Mouse (Mus musculus) cerebral cortex, adult 2 months (tissue): ENCODE data around the gene Efcab11.

Source experiments
- WGBS: fragments of 180-500 bp; shearing (Covaris S2); methylation state at CpG from one replicate; pipeline ENCODE4 v1.1.7; 2018; 5-methylcytosine and 5-hydroxymethylcytosine counted together

The Efcab11 gene

DNA sequence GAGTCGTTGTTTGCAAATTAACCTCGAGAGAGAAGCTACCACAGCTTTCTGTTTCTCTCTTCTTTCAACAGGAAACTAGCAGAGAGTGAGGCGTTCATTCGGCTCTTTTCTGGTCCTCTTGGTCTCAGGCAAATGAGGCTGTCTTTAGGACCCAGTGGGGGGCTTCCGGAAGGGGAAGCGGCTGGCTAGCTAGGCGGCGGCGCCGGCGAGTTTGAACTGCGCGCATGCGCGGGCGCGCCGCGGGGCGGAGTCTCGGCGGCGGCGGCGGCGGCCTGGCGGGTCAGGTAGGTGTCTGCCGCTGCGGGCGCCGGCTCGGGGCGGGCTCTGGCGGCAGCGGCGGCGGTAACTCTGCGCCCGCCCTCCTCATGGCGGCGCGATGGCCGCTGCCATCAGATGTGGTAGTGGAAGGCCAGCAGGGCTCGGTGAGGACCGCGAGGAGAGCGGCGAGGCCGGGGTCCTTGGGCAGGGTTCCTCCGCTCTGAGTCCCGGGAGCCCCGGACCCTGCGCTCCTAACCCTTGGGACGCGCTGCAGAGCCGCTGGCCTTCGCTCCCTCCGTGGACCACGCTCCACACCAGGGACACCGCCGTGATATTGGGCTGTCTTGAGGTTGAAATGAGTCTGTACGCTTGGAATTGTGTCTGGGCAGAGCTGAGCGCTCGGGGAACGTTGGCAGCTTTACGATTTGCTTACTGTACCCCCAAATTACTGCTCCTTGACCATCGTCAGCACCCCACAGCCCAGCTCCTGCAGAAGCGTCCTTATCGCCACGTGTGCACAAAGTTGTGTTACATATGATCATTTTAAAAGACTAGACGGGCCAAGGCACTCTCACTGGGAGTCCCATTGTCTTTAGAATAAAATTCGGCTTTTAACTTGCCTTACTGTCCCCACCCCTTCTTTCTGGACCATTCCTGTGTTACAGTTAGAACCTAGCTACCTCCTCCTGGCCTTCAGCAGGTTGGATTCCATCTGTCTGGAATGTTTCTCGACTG lies at the start of gene Efcab11, which contains the start of gene Tdp1:
Gene Efcab11, minus strand, starts transcription at position 171 of the 993 bp plus-strand sequence.
Gene Tdp1, plus strand, starts transcription at position 249 of the 993 bp plus-strand sequence.
- WGBS = under 1% methylated on average over 71 of the region's 73 CpGs

DNA sequence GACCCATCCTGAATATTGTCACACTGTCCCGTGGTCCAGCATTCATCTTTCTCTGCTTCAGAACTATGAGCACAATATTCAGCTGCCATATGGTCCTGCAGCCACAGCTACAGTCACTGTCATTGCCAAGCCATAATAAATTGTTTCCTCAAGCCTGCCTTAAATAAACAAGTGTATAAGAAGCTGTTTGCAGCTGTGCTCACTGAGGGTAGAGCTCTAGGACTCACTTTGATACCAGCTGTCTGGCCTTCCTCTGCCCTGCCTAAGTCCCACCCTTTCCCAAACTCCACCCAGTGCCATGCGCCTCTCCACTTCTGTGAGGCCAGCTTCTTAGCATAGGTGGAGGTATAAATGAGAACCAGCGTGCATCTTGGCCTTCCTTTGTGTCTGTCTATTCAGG lies 49.4 kb upstream of the Efcab11 start:
- WGBS = 88% methylated on average over 3 of the region's 3 CpGs

DNA sequence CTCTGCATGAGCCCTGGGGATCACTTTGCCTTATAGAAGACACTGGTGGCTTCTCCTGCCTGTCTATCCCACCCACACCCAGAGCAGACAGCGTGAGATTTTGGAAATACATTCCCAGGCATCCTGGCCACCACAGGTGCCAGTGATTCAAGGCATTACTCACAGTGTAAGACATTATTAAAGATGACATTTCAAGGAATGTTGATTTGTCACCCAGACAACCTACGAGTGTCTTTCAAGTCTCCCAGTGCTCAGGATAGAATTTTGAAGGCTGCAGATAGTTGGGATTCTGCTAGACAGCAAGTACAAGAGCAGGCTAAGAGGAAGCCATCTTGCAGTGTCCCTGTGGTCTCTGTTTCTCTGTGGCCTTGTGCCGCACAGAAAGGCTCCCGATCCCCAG lies 48.0 kb upstream of the Efcab11 start:
- 78% methylated on average over 4 of the region's 4 CpGs for WGBS

GRCm38 (mm10) chr12:99929160-99929559 lies 44.9 kb upstream of the Efcab11 start:
- WGBS = 41% methylated on average over 1 of the region's 1 CpGs

- WGBS = 55% methylated on average over 7 of the region's 7 CpGs
Observed at GRCm38 (mm10) chr12:99928311-99928710, 44.1 kb upstream of the Efcab11 start.

GRCm38 (mm10) chr12:99923703-99924102 lies 39.5 kb upstream of the Efcab11 start:
- WGBS = 74% methylated on average over 5 of the region's 5 CpGs

DNA sequence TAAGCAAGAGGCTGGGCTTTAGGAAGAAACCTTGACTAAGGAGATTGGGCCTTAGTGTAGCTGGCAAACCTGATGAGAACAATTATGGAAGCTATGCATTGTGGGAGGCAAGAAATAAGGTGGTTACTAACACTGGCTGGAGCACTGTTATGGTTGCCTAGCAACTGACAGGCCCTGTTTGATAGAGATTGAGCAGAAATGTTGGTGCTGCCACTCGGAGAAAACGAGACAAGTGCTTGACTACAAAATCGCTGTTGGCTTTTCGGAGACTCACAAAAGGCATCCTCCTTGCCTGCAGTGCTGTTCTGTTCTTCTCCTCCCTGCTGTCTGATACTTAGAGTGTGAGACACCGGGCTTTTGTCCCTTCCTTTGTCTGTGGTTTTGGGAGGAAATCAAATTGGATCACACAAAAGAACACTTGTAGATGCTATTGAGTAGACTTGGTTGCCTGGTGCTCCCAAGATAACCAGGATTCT lies 38.9 kb upstream of the Efcab11 start:
- 34% methylated on average over 5 of the region's 5 CpGs for WGBS

- whole genome bisulfite sequencing = 92% methylated on average over 3 of the region's 3 CpGs
Observed at GRCm38 (mm10) chr12:99921045-99921444, 36.8 kb upstream of the Efcab11 start.

DNA sequence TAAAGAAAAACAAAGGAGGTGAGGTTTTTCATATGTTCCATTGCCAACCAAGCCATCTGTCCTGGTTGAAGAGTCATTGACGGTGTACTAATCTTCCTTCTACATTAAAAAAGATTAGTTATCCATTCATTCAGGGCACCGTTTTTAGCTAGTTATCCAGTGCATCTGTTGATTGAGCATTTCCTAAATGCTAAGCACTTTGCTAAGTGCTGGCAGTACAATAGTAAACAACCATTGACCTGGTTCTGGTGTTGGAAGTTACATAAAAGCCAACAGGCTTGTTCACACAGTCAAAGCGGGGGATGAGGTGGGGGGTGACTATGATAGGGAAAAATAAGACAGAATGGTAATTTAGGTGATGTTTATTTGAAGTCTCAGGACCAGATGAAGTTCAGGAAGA lies 35.4 kb upstream of the Efcab11 start:
- WGBS = 87% methylated on average over 3 of the region's 3 CpGs

- WGBS = 56% methylated on average over 15 of the region's 15 CpGs
Observed at GRCm38 (mm10) chr12:99917800-99918427, 33.7 kb upstream of the Efcab11 start.

- WGBS = 89% methylated on average over 12 of the region's 12 CpGs
Observed at GRCm38 (mm10) chr12:99911466-99911865, 27.2 kb upstream of the Efcab11 start.

GRCm38 (mm10) chr12:99904537-99904936 lies 20.3 kb upstream of the Efcab11 start:
- 59% methylated on average over 5 of the region's 5 CpGs for WGBS

- 46% methylated on average over 4 of the region's 4 CpGs for WGBS
Observed at GRCm38 (mm10) chr12:99902867-99903370, 18.7 kb upstream of the Efcab11 start.

GRCm38 (mm10) chr12:99901973-99902866 lies 18.0 kb upstream of the Efcab11 start:
- WGBS = 58% methylated on average over 8 of the region's 8 CpGs

DNA sequence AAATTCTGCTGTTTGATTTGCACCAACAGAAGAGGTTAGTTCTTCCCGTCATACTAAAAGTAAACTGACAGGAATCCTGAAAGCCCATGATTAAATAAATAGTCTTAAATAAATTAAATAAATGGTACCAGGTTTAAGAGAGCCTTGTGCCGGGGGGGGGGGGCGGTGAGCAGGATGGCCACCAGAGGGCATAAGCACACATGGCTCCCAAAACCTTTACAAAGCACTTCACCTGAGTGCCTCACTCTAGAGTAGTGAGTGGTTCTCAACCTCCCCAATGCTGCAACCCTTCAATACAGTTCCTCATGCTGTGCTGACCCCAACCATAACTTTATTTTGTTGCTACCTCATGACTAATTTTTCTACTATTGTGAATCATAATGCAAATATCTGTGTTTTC lies 15.8 kb upstream of the Efcab11 start:
- 27% methylated on average over 3 of the region's 3 CpGs for WGBS

- 82% methylated on average over 16 of the region's 16 CpGs for WGBS
Observed at GRCm38 (mm10) chr12:99898248-99898870, 14.1 kb upstream of the Efcab11 start.

GRCm38 (mm10) chr12:99897846-99898245 lies 13.6 kb upstream of the Efcab11 start:
- WGBS = 88% methylated on average over 4 of the region's 4 CpGs

DNA sequence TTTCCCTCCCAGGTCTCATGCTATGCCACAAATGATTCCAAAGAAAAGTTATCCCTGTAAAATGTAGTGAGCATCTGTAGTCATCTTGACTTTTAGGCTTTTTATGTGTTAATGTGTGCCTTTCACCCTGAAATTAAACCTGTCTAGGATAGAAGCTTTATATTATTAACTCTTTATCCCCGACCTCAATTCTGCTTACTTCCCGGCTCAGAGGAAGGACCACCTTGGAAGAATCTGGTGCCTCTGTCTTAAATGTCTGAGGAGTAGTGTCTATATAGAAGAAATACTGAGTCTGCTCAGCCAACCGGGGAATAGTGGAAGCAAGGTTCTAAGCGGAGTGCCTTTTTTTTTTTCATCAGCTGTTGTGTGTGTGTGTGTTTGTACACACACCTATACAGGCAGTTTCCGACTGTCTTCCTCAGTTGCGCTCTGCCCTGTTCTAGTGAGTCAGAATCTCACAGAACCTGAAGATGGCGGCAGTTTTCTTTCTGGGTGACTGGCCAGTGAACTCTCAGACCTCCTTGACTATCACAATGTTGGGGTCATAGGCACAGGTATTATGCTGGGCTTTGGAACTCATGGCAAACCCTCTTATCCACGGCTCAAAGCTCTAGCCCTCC lies 1.2 kb upstream of the Efcab11 start:
- WGBS = 38% methylated on average over 8 of the region's 8 CpGs

- WGBS = under 1% methylated on average over 11 of the region's 11 CpGs
Observed at GRCm38 (mm10) chr12:99883713-99884105, 530 bp downstream of the Efcab11 start.

DNA sequence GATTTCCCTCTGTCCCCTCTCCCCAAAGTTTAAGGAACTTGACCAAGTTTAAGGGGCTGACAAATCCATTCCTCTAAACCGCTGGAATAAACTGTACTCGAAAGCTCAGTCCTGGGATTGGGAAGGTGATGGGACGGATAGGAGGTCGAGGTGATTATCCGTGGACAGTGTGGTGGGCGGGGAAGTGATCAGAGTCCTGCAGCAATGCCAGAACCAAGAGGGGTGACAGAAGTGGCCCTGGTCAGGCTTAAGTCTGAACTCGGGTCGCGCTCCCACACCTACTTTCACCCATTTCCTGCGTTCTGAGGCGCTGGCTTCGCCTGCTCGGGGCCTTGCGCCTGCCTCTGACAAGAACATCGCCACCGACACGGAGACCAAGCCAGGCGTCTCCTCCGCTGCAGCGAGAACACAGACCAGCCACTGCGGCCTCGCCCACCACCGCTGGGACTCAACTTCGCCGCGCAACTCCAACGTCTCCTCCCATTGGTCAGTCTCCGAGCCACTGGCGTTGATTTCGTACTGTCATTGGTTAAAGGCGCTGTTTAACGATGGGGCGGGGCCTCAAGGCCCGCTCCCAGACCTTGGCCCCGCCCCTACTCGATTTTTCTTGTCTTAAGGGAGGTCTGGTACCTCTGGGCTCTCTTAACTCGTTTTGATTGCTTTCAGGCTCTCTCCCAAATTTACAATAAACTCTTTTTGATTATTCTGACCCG lies 1.1 kb downstream of the Efcab11 start:
- WGBS = under 1% methylated on average over 38 of the region's 38 CpGs
